Mouse (Mus musculus) small intestine, adult 2 months (tissue): ENCODE data around the gene Lrch4.

Experiments used
- CTCF ChIP-seq: fragments of 200-500 bp; IDR thresholded peaks from 2 replicates; pipeline ENCODE4 v1.5.1; 2012; ENCODE audit warnings: low read depth, mild to moderate bottlenecking, control low read depth, inconsistent platforms, low read length, moderate library complexity, mixed read lengths; ENCODE audit not compliant: insufficient replicate concordance, insufficient read length; ENCODE audit errors: extremely low read depth
- POLR2A ChIP-seq: fragments of 200-500 bp; IDR thresholded peaks from 2 replicates; pipeline ENCODE4 v1.6.1; 2012; ENCODE audit warnings: low read depth, mild to moderate bottlenecking, control low read depth, inconsistent platforms, low read length, moderate library complexity

DNA sequence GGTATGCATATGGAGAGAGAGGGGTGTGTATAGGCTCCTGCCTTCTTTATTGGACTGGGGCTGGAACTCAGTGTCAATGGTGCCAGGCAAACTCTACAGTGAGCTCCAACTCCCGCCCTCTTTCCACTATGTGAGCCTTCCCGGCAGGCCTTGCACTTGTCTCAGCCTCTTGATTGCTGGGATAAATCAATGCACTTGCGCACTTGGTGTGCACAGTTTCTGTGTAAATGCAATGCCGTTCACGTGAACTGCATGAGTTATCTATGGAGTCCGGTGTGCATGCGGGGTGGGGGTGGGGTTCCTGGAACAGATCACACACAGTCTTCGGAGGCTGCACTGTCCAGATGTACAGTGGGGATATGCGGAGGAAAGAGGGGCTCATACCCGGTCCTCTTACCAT, 24.4 kb downstream of the Lrch4 start:
- no peak for TF ChIP-seq CTCF
- TF ChIP-seq POLR2A = no peak
